In the genomic region with DNA sequence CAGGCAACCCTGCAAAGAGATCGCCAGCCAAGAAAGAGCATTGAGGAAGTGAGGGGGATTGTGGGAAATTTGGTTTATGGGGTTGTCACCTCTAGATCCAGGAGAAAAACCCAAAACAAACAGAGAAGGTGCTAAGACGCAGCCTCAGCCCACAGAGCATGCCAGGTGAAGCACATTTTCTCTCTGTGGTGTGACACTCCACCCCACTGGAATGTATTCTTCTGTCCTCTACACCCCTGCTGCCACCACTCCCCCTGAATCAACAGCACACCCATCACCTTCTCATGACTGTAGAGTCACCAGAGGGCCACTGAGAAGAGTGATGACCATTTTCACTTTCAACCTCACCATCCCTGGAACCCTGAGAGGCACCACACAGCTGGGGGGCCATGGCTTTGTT, we compare ENCODE assay signal across 33 mouse cellular contexts. TPM values are rescaled to one million over a fixed set of nuclear protein-coding genes. Genes with fewer than 3 reads are reported as not detected.
"Had no signal": no experiment of that assay in that cellular context is flagged by ENCODE, and none has a peak within 500 bp of the region (broad histone marks: within the 10 kb centered on the region; RNA-seq: fewer than 3 reads in every experiment).

No protein-coding gene starts in this region.

- H3K4me2 ChIP-seq: heart, embryonic 11.5 days; heart, embryonic 13.5 days; heart, embryonic 15.5 days; hindbrain, embryonic 13.5 days; hindbrain, embryonic 15.5 days; kidney, embryonic 15.5 days; limb, embryonic 12.5 days; liver, embryonic 11.5 days had no signal

- DNase-seq: gastrocnemius, postnatal 14 days; gastrocnemius, postnatal 36 days; heart, adult 11 months; heart, adult 2 months; heart, postnatal 14 days; heart, postnatal 36 days; kidney, adult 11 months; kidney, adult 2 months; kidney, adult 9 months; kidney, postnatal 14 days; kidney, postnatal 36 days; layer of hippocampus, adult 9-11 months; liver had no signal

- H3K4me3 ChIP-seq: heart, adult 2 months; heart, embryonic 13.5 days; heart, embryonic 15.5 days; hindbrain, embryonic 13.5 days; hindbrain, embryonic 15.5 days; kidney, embryonic 15.5 days; left cerebral cortex, adult 2 months; limb, embryonic 10.5 days; limb, embryonic 12.5 days had no signal

- H3K9me3 ChIP-seq: heart, embryonic 13.5 days; heart, embryonic 15.5 days; hindbrain, embryonic 13.5 days; hindbrain, embryonic 15.5 days; kidney, embryonic 15.5 days; limb, embryonic 10.5 days; limb, embryonic 12.5 days had no signal

- H3K4me1 ChIP-seq: heart, embryonic 13.5 days; heart, embryonic 15.5 days; hindbrain, embryonic 15.5 days; limb, embryonic 12.5 days had no signal

- H3K27ac ChIP-seq: heart, adult 2 months; heart, embryonic 13.5 days; heart, embryonic 15.5 days; hindbrain, embryonic 13.5 days; hindbrain, embryonic 15.5 days; hindbrain, postnatal 0 days; kidney, embryonic 15.5 days; kidney, postnatal 0 days; left cerebral cortex, adult 2 months; limb, embryonic 10.5 days; limb, embryonic 12.5 days had no signal

- H3K27me3 ChIP-seq: heart, embryonic 13.5 days; heart, embryonic 15.5 days; hindbrain, embryonic 13.5 days; hindbrain, embryonic 15.5 days; kidney, embryonic 15.5 days; limb, embryonic 12.5 days had no signal

- H3K36me3 ChIP-seq: heart, embryonic 13.5 days; heart, embryonic 15.5 days; hindbrain, embryonic 13.5 days; hindbrain, embryonic 15.5 days; kidney, embryonic 15.5 days; limb, embryonic 10.5 days; limb, embryonic 12.5 days had no signal

- H3K9ac ChIP-seq: heart, embryonic 13.5 days; heart, embryonic 15.5 days; hindbrain, embryonic 13.5 days; hindbrain, embryonic 15.5 days; kidney, embryonic 15.5 days; limb, embryonic 12.5 days had no signal

- ATAC-seq: hindbrain, postnatal 0 days; intestine, embryonic 16.5 days had no signal

RNA-seq across cellular contexts. Expression of gene Muc4, which starts 7.0 kb away (rescaled TPM):
- total RNA-seq: hematopoietic stem cell, adult 5-6 weeks; hindbrain, postnatal 0 days; layer of hippocampus, adult 8-10 months; layer of hippocampus, postnatal 14 days; left cerebral cortex, adult 2 months; left cerebral cortex, postnatal 14 days; left cerebral cortex, postnatal 36 days had no signal
- polyA plus RNA-seq: heart, embryonic 15.5 days; heart, postnatal 0 days; hindbrain, embryonic 13.5 days; hindbrain, embryonic 15.5 days; hindbrain, postnatal 0 days; limb, embryonic 10.5 days; limb, embryonic 12.5 days had no signal

RNA-seq across cellular contexts. Expression of gene Muc20, which starts 54.5 kb away (rescaled TPM):
- total RNA-seq: hematopoietic stem cell, adult 5-6 weeks; hindbrain, postnatal 0 days; layer of hippocampus, postnatal 14 days; left cerebral cortex, adult 2 months; left cerebral cortex, postnatal 14 days; left cerebral cortex, postnatal 36 days had no signal
- polyA plus RNA-seq: heart, embryonic 11.5 days; heart, embryonic 15.5 days; heart, postnatal 0 days; hindbrain, embryonic 11.5 days; hindbrain, embryonic 13.5 days; hindbrain, postnatal 0 days; limb, embryonic 10.5 days; limb, embryonic 12.5 days; liver, embryonic 11.5 days had no signal
